Mouse (Mus musculus) heart, embryonic 15.5 days (tissue): Measurements from ENCODE around the gene Aspg. TPM values are rescaled to one million over a fixed set of nuclear protein-coding genes. Genes with fewer than 3 reads are reported as not detected.

Experiments used
- ATAC-seq: fragments of 200-750 bp; cut with Nextera tagmentation; replicated peaks from 2 replicates; pipeline ENCODE4 v1.8.0; 2017; ENCODE audit warnings: low read depth, moderate TSS enrichment; ENCODE audit not compliant: insufficient number of reproducible peaks, insufficient read depth, low FRiP score
- H3K27ac ChIP-seq: fragments of 300-500 bp; sonication (generic); 2 replicates; pipeline ENCODE4 v1.5.1; 2015; ENCODE audit warnings: mild to moderate bottlenecking, inconsistent platforms
- H3K27me3 ChIP-seq: fragments of 300-500 bp; sonication (generic); 2 replicates; pipeline ENCODE4 v1.6.1; 2015; ENCODE audit warnings: inconsistent platforms
- H3K36me3 ChIP-seq: fragments of 300-500 bp; sonication (generic); 2 replicates; pipeline ENCODE4 v1.6.1; 2015; ENCODE audit warnings: mild to moderate bottlenecking, inconsistent platforms
- H3K4me1 ChIP-seq: fragments of 300-500 bp; sonication (generic); replicated peaks from 2 replicates; pipeline ENCODE4 v1.6.1; 2015; ENCODE audit warnings: inconsistent platforms
- H3K4me2 ChIP-seq: fragments of 300-500 bp; sonication (generic); 2 replicates; pipeline ENCODE4 v1.6.1; 2015; ENCODE audit warnings: inconsistent platforms, mild to moderate bottlenecking, moderate library complexity
- H3K4me3 ChIP-seq: fragments of 300-500 bp; sonication (generic); 2 replicates; pipeline ENCODE4 v1.5.1; 2015; ENCODE audit warnings: mild to moderate bottlenecking, inconsistent platforms
- H3K9ac ChIP-seq: fragments of 300-500 bp; sonication (generic); 2 replicates; pipeline ENCODE4 v1.6.1; 2015; ENCODE audit warnings: mild to moderate bottlenecking, inconsistent platforms
- H3K9me3 ChIP-seq: fragments of 300-500 bp; sonication (generic); replicated peaks from 2 replicates; pipeline ENCODE4 v1.6.1; 2016; ENCODE audit warnings: inconsistent platforms
- WGBS: fragments of 180-500 bp; shearing (Covaris S2); methylation state at CpG from one replicate; pipeline ENCODE4 v1.1.7; 2015; ENCODE audit warnings: mixed read lengths; 5-methylcytosine and 5-hydroxymethylcytosine counted together
- polyA plus RNA-seq: library from polyadenylated mRNA; unstranded; fragments of >200 nt; fragmentation: Nextera tagmentation; extraction: Ambion mirVana; gene quantifications from 2 replicates; pipeline ENCODE4 v1.2.1, GENCODE M21; 2015

The Aspg gene
- polyA plus RNA-seq, 1 experiment from 2014 or later: 0.45 TPM

- Histone ChIP-seq H3K27ac (no peak overlapping the region), H3K9ac (no peak overlapping the region), H3K9me3 (no peaks in the 10 kb centered on the region), H3K36me3 (no peaks in the 10 kb centered on the region), H3K4me2 (no peak overlapping the region), H3K27me3 (peaks cover 77% of the 10 kb centered on the region), H3K4me1 (peaks cover 20% of the 10 kb centered on the region), H3K4me3 (no peak overlapping the region)
- WGBS: 54% methylated on average over 7 of the region's 7 CpGs
- no peak for ATAC-seq
Measured at GRCm38 (mm10) chr12:112140745-112141144, 34.3 kb downstream of the Aspg start.

- Histone ChIP-seq H3K9me3 (no peaks in the 10 kb centered on the region), H3K4me2 (no peak overlapping the region), H3K36me3 (no peaks in the 10 kb centered on the region), H3K4me1 (peaks cover 25% of the 10 kb centered on the region), H3K9ac (no peak overlapping the region), H3K27me3 (peaks cover 77% of the 10 kb centered on the region), H3K4me3 (no peak overlapping the region), H3K27ac (no peak overlapping the region)
- WGBS: 4% methylated on average over 6 of the region's 6 CpGs
- ATAC-seq: no peak
Measured at GRCm38 (mm10) chr12:112141300-112141699, 34.8 kb downstream of the Aspg start.

GRCm38 (mm10) chr12:112143116-112143832 lies 36.8 kb downstream of the Aspg start:
- H3K9ac ChIP-seq: no peak overlapping the region
- H3K27me3 ChIP-seq: peaks cover 85% of the 10 kb centered on the region
- no peaks in the 10 kb centered on the region for H3K36me3 ChIP-seq
- 3% methylated on average over 14 of the region's 14 CpGs for WGBS
- no peaks in the 10 kb centered on the region for H3K9me3 ChIP-seq
- H3K27ac ChIP-seq: no peak overlapping the region
- H3K4me2 ChIP-seq: peak overlapping the region; percentile 92
- peak overlapping the region; percentile 60 for H3K4me3 ChIP-seq
- peaks cover 33% of the 10 kb centered on the region for H3K4me1 ChIP-seq
- ATAC-seq: no peak

- H3K27ac ChIP-seq: no peak overlapping the region
- WGBS: under 1% methylated on average over 29 of the region's 52 CpGs
- H3K9ac ChIP-seq: no peak overlapping the region
- no peaks in the 10 kb centered on the region for H3K36me3 ChIP-seq
- peak overlapping the region; percentile 60 for H3K4me3 ChIP-seq
- peak overlapping the region; percentile 92 for H3K4me2 ChIP-seq
- peaks cover 90% of the 10 kb centered on the region for H3K27me3 ChIP-seq
- no peaks in the 10 kb centered on the region for H3K9me3 ChIP-seq
- ATAC-seq: no peak
- H3K4me1 ChIP-seq: peaks cover 36% of the 10 kb centered on the region
Measured at GRCm38 (mm10) chr12:112143833-112144201, 37.3 kb downstream of the Aspg start.

- Histone ChIP-seq H3K4me2 (peak overlapping the region; percentile 92), H3K27me3 (peaks cover 92% of the 10 kb centered on the region), H3K9me3 (no peaks in the 10 kb centered on the region), H3K4me3 (peak overlapping the region; percentile 60), H3K4me1 (peaks cover 38% of the 10 kb centered on the region), H3K36me3 (no peaks in the 10 kb centered on the region), H3K9ac (no peak overlapping the region), H3K27ac (no peak overlapping the region)
- ATAC-seq: no peak
- WGBS: under 1% methylated on average over 46 of the region's 46 CpGs
Measured at GRCm38 (mm10) chr12:112144377-112145115, 38.1 kb downstream of the Aspg start.

GRCm38 (mm10) chr12:112145211-112145874 lies 38.9 kb downstream of the Aspg start:
- peak; percentile 67 for ATAC-seq
- WGBS: under 1% methylated on average over 37 of the region's 37 CpGs
- peak overlapping the region; percentile 92 for H3K4me2 ChIP-seq
- H3K36me3 ChIP-seq: no peaks in the 10 kb centered on the region
- H3K4me1 ChIP-seq: peaks cover 45% of the 10 kb centered on the region
- peak overlapping the region; percentile 14; the same call in 1 of the 2 replicates for H3K27ac ChIP-seq
- peaks cover 85% of the 10 kb centered on the region for H3K27me3 ChIP-seq
- H3K4me3 ChIP-seq: peak overlapping the region; percentile 60
- no peak overlapping the region for H3K9ac ChIP-seq
- H3K9me3 ChIP-seq: no peaks in the 10 kb centered on the region

- Histone ChIP-seq H3K27me3 (peaks cover 78% of the 10 kb centered on the region), H3K4me2 (peak within 1 kb of the TSS; percentile 92), H3K36me3 (no peaks in the 10 kb centered on the region), H3K9me3 (no peaks in the 10 kb centered on the region), H3K27ac (peak within 1 kb of the TSS; percentile 66), H3K4me3 (peak within 1 kb of the TSS; percentile 60), H3K9ac (peak within 1 kb of the TSS; percentile 58), H3K4me1 (peaks cover 45% of the 10 kb centered on the region)
- WGBS: under 1% methylated on average over 67 of the region's 68 CpGs
- peak; percentile 74 for ATAC-seq
Measured at GRCm38 (mm10) chr12:112145875-112146651, 39.6 kb downstream of the Aspg start, which contains the start of gene Kif26a. TSS of gene Kif26a (plus strand) at chr12:112146208.

- Histone ChIP-seq H3K36me3 (no peaks in the 10 kb centered on the region), H3K9ac (peak overlapping the region; percentile 58), H3K27me3 (peaks cover 65% of the 10 kb centered on the region), H3K4me2 (peak overlapping the region; percentile 92), H3K9me3 (no peaks in the 10 kb centered on the region), H3K27ac (peak overlapping the region; percentile 66), H3K4me3 (peak overlapping the region; percentile 60), H3K4me1 (peaks cover 52% of the 10 kb centered on the region)
- 47% methylated on average over 5 of the region's 5 CpGs for WGBS
- no peak for ATAC-seq
Measured at GRCm38 (mm10) chr12:112147365-112147764, 40.9 kb downstream of the Aspg start.

GRCm38 (mm10) chr12:112150011-112150410 lies 43.5 kb downstream of the Aspg start:
- ATAC-seq: no peak
- H3K4me1 ChIP-seq: peaks cover 51% of the 10 kb centered on the region

GRCm38 (mm10) chr12:112151244-112151979 lies 44.9 kb downstream of the Aspg start:
- Histone ChIP-seq H3K9me3 (no peaks in the 10 kb centered on the region), H3K27ac (0 out of 2 replicates have a peak overlapping the region, but pooled peaks have one; percentile 33), H3K27me3 (peaks cover 25% of the 10 kb centered on the region), H3K4me2 (peak overlapping the region; percentile 21), H3K36me3 (no peaks in the 10 kb centered on the region), H3K9ac (no peak overlapping the region), H3K4me3 (no peak overlapping the region), H3K4me1 (peaks cover 52% of the 10 kb centered on the region)
- ATAC-seq: no peak
- WGBS: 55% methylated on average over 12 of the region's 12 CpGs

More at GRCm38 (mm10) chr12:112150011-112150410, 43.5 kb downstream of the Aspg start:
- H3K4me3 ChIP-seq: no peak overlapping the region
- peak overlapping the region; percentile 31 for H3K4me2 ChIP-seq
- H3K27me3 ChIP-seq: peaks cover 38% of the 10 kb centered on the region
- no peaks in the 10 kb centered on the region for H3K36me3 ChIP-seq
- 56% methylated on average over 7 of the region's 7 CpGs for whole genome bisulfite sequencing
- no peak overlapping the region for H3K27ac ChIP-seq
- no peaks in the 10 kb centered on the region for H3K9me3 ChIP-seq
- no peak overlapping the region for H3K9ac ChIP-seq
